Mouse (Mus musculus): ENCODE results near the gene Sys1.

DNA sequence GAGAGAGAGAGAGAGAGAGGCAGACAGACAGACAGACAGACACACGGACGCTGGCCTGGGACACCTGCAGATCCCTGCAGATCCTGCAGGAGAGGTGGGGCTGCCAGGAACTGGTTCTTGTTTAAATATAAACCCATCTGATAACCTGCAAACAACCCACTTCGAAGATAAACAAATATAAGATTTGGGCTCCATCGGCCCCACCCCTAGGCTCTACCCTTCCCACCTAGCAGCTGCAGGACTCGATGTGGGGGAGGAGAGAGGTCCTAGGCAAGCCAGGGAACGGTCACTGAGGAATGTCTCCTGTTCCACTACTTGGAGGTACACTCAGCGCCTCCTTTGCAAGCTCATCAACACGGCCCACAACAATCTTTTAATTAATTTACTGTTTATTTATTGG lies 18.5 kb upstream of the Sys1 start:
- no peak for TF ChIP-seq CTCF (IDR thresholded peaks at IDR 0.05; ENCODE audit: low read depth, low read length)
- TF ChIP-seq POLR2A (IDR thresholded peaks at IDR 0.05; ENCODE audit: insufficient read depth, low read length) = no peak

Measured in ES-Bruce4 (cell line).